Mouse (Mus musculus) thymus, postnatal 0 days (tissue): Measurements from ENCODE around the gene Baiap2. TPM values are rescaled to one million over a fixed set of nuclear protein-coding genes. Genes with fewer than 3 reads are reported as not detected.

Experiments used
- DNase-seq: peaks from one replicate; pipeline ENCODE4 v3.0.0-alpha.2; 2015; ENCODE audit warnings: low spot score
- polyA plus RNA-seq: library from polyadenylated mRNA; unstranded; fragments of >200 nt; fragmentation: Nextera tagmentation; extraction: Ambion mirVana; gene quantifications from 2 replicates; pipeline ENCODE4 v1.2.1, GENCODE M21; 2015

The Baiap2 gene
- polyA plus RNA-seq, 1 experiment from 2014 or later, result 26.3 TPM

- no peak for DNase-seq
Observed at GRCm38 (mm10) chr11:120009937-120010336, 67.4 kb downstream of the Baiap2 start.

DNA sequence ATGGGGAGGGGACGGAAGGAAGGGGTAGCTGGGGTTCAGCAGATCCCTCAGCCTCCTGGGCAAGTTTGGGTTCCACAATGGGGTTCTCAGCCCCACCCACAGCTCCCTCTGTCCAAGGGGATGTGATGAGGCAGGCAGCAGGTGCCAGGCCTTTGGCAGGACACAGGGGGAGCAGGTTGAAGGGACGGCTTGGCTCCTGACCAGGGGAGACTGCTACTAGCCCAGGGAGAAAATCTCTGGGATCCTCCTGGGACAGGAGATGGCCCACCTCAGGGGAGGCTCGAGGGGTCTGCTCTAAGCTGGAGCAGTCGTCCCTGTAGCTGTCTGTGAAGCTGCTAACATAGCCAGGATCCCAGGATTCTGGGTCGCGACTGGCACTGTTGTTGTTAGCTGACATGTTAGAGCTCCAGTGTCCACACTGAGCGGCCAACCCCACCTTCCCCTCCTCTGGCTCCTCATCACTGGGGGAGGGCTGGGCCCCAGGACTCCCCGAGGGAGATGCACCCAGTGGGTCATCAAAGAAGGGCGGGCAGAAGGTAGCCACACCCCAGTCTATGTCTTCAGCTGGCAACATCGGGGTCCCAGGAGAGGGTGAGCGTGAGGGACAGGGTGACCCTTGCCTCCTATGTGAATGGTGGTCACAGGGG, 68.7 kb downstream of the Baiap2 start:
- no peak for DNase-seq

DNA sequence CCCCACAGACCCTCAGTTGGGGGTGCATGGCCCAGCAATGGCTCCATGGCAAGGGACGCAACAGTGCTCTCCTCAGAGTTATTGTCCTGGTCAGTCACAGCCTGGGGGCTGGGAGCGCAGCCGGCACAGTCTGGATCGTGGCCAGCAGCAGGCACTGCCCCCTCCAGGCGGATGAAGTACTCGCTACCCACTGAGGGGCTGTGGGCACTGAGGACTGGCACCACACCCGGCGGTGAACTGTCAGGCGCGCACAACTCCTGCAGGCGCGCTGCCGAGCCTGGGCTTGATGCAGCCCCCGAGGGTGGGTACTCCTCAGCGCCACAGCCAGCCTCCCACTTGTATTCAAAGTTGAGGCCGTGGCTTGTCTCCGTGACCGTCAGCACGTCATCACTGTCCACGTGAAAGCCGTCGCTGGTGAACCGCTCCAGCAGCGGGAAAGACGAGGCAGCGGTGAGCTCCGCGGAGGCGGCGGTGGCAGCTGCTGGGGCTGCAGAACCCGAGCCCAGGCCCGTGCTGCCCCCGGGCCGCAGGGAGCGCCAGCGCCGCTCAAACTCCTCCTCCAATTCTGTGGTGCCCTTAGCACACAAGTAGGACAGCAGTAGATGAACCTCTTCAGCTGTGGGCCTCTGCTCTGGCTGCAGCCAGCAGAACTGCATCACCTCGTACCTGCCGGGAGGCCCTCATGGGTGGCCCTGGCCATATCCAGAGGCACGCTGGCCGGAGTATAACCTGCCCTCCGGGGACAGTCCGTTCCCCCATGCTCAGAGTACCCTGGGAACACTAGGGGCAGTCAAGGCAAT, 69.4 kb downstream of the Baiap2 start:
- DNase-seq, result no peak

DNA sequence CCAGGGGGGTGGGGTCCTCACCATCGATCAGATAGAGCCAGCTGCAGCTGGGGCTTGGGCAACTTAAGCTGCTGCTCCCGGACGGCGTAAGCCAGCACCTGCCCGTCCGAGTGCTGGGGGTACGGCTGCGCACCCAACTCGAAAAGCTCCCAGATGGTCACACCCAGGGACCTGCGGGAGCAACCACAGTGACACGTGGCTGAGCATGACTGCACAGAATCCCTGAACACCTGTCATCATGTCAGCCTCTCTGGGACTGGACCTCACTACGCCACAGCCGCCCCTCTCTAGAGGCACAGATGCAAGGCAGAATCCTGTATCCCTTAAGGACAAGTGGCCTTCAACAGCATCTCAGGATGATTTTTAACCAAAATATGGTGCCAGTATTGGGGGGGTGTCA, 70.1 kb downstream of the Baiap2 start:
- no peak for DNase-seq

DNA sequence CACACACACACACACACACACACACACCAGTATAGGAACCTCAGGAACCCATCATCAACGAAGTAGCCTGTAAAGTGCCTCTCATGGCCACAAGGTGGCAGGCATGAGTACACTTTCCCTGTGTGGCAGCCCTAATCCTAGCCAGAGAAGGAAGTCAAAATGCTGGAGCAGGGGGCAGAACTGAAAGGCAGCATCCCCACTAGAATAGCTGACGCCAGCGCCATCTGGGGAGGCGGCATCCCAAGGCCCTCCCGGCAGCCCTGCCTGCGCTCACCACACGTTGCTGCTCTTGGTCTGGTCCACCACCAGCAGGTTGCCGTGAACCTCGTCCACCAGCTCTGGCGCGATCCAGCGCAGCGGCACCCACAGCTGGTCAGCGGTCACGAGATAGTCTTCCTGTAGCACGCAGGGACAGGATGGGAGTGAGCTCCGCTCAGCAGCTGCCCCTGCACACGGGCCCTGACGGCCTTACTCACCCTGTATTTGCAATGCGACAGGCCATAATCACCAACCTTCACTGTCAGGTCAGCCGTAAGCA, 70.7 kb downstream of the Baiap2 start:
- DNase-seq, result peak; percentile 84

DNA sequence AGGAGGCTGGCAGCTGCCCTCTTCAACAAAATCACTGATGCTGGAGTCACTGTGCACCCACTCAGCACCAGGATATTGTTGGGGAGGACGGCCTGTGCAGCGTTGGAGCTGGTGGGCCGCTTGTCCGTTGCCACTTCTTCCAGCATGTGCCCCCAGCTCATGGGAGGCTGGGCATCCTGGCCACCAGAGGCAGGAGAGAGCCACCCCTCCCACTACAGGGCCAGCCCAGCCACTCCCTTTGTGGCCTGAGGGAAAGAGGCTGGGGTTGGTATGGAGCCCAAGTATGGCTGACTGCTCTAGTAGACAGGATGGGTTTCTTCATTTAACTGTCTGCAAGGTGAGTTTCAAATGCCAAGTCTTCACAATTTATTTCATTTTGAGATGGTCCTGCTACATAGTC, 72.2 kb downstream of the Baiap2 start:
- DNase-seq, result no peak

GRCm38 (mm10) chr11:120017011-120017410, 74.4 kb downstream of the Baiap2 start:
- no peak for DNase-seq

DNA sequence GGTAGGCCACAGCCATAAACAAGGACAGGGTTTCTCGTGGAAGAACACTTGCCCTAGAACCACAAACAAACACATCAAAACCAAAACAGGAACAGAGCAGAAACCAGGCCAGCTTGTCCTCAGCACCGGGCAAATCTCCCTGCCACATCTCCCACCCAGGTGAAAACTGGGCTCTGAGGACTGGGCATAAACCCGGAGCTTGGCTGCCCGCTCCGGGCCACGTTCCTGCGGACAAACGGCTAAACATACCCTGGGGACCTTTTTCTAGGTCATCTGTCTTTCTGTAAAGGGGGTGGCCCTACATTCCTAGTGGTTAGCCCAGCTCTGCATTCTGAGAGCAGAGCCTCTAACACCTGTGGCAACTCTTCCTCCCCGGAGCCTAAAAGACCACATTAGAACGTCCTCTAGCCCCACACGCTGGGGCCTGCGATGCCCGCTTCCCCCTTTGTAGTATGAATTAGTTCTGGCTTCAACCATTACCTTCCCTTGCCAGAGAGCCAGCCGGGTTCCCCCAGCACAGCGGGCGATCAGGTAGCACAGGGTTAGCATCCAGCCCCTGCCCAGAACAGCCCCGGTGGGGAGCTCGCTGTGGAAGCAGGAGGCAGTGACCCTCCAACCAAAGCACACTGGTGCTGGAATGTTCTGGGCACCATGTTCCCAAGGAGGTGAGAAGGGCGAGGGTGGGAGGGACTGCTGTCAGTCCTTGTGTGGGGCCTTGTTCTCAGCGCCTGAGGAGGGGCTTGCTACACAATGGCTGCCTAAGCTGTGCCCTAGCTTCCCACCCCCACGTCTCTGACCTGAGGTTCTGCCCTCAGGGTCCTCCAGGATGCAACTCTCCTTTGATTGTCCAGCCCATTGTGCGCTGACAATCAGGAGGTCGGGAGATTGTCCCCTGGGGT, 77.2 kb downstream of the Baiap2 start:
- peak; percentile 25 for DNase-seq

GRCm38 (mm10) chr11:120021367-120021766, 78.8 kb downstream of the Baiap2 start:
- no peak for DNase-seq

GRCm38 (mm10) chr11:120022216-120022615, 79.7 kb downstream of the Baiap2 start:
- no peak for DNase-seq

GRCm38 (mm10) chr11:120022841-120023240, 80.3 kb downstream of the Baiap2 start:
- DNase-seq, result no peak

GRCm38 (mm10) chr11:120026941-120027340, 84.4 kb downstream of the Baiap2 start:
- no peak for DNase-seq

GRCm38 (mm10) chr11:120028319-120029092, 85.9 kb downstream of the Baiap2 start:
- no peak for DNase-seq

DNA sequence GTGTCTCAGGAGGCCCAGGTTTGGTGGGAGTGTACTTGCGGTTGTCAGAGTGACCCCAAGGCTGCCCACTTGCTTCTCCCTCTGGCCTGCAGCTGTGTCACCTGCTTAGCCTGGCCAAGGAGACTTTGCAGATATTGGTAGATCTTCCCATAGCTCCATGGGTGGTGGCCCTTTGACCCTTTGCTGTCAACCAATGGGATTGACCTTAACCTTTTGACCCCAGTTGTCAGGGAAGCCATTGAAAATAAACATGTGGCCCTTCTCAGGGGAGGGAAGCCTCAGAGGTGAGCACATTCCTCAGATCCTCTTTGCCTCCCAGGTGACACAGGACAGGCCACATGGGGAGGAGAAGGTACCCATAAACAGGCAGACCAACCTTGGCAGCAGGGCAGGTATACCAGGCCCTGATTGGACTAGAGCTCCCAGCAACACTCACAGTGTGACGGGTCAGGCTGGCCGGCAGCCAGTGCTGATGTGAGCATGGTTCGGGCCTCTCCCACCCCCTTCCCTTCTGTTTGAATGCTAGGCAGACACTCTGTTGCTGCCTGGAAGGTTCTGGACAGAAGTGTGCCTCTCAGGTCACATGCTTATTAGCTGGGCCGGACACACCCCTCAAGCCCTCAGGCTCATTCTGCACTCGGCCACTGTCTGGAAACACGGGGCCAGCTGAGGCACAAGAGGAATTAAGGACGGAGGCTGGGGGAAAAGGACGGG, 87.0 kb downstream of the Baiap2 start:
- DNase-seq, result no peak

DNA sequence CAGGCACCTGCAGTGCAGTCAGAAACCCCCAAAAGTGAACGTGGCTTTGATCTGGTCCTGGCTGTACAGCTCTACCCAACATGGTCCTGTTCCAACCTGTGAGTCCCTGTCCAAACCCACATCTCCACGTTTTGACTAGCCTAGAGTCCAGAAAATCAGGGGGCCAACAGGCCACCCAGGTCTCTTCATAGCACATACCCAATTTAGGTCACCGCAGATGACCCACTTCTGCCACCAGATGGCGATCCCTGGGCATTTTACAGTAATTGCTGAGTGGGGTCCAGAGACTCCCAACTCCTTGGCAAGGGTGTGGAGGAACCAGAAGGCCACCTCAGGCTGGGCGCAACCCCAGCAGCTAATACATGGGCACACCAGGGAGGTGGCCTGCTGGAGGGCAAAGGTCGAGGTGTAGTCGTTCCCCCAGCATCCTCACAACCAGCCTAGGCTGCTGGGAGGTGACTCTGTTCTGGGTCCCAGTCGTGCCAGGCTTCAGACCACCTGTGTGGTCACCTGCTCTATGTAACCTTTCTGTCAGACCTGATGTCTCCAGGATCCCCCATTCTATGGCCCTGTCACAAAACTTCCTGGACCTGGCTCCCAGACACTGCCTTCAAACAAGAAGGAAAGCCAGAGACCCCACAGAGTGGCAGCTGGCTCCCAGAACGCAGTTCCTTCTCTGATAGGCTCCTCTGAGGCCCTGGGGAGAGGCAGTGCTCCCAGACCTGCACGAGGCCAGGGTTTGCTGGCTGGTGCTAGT, 87.8 kb downstream of the Baiap2 start:
- DNase-seq, result peak; percentile 46

DNA sequence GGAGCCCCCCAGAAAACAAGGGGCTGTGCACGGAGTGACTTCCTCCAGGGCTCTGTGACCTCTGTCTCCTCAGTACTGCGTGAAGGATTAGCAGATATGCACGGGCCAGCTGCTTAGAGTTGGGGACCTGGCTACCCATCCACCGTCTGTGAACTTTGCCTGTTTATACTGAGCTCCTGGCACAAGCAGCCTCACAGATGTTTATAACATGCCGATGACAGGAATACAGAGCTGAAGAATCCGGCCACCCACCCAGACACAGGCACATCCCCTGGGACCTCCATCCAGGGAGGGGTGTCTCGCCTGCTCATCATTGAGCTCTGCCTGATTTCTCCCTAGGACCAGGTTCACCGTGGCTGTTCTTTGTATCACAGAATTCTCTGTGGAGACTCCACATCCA, 89.5 kb downstream of the Baiap2 start:
- DNase-seq, result no peak

DNA sequence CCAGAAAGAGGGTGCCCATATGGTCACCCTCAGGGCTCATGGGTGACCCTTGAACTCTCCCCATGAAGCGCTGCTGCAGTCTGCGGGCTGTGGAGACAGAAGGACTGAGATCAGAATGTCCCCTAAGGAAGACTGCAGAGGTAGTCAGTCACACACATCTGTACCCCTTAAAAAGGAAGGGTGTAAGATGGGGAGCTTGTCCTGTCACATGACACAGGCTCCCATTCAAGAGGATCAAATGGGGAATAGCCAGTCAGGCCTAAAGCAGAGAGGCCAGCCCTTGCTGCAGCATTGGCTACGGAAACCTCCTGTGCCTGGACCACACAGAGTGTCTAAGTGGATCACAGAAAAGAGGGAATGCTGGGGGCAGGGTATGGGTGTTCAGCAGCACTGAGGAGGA, 90.9 kb downstream of the Baiap2 start:
- DNase-seq, result no peak

DNA sequence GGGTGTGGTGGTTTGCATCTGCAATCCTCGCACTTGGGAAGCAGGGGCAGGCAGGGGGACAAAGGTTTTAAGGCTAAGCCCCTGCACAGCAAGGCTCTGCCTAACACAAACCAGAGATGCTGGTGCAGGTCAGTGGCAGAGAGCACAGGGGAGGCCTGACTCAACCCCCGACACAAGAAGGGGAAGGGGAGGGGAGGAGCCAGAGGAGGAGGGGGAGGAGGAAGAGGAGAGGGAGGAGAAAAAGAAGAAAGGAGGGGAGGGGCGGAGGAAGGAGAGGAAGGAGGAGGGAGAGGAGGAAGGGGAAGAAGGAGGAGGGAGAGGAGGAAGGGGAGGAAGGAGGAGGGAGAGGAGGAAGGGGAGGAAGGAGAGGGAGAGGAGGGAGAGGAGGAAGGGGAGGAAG, 91.7 kb downstream of the Baiap2 start:
- DNase-seq, result no peak

DNA sequence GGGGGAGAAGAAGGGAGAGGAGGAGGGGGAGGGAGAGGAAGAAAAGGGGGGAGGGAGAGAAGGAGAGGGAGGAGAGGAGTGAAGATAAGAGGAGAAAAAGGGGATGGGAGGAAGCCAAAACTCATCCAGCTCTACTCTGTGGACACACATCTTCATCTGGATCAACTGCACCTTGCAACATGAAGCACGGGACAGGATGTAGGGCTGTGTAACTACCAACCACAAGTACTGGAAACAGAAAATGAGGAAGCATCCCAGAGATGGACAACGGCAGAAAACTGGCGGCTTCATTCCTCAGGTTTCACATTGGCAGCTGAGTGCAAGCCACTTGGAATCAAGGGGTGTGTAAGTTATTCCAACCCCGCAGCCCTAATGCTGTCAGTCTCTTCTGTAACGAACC, 92.2 kb downstream of the Baiap2 start:
- DNase-seq, result no peak
